Mouse (Mus musculus) erythroblast, embryonic 14.5 days (primary cell): ENCODE results near the gene Pnma1. TPM values are rescaled to one million over a fixed set of nuclear protein-coding genes. Genes with fewer than 3 reads are reported as not detected.
A peak's percentile ranks its signal among the peaks of the same experiment; 100 is the strongest.

Source experiments
- H3K27me3 ChIP-seq: 2 replicates; pipeline ENCODE4 v1.6.1; 2012; ENCODE audit warnings: inconsistent platforms; ENCODE audit not compliant: control insufficient read depth
- H3K36me3 ChIP-seq: 2 replicates; pipeline ENCODE4 v1.6.1; 2012; ENCODE audit warnings: mild to moderate bottlenecking, inconsistent platforms; ENCODE audit not compliant: control insufficient read depth
- H3K4me1 ChIP-seq: 2 replicates; pipeline ENCODE4 v1.6.1; 2012; ENCODE audit warnings: inconsistent platforms; ENCODE audit not compliant: control insufficient read depth
- H3K4me3 ChIP-seq: replicated peaks from 2 replicates; pipeline ENCODE3; 2012; ENCODE audit warnings: moderate library complexity, mild to moderate bottlenecking, inconsistent platforms
- H3K9me3 ChIP-seq: 2 replicates; pipeline ENCODE4 v1.6.1; 2012; ENCODE audit warnings: low read length, inconsistent platforms, mixed read lengths; ENCODE audit not compliant: control insufficient read depth
- GATA1 ChIP-seq: IDR thresholded peaks from 2 replicates; pipeline ENCODE4 v1.6.1; 2012; ENCODE audit warnings: low read length, inconsistent platforms, mixed read lengths
- TAL1 ChIP-seq: IDR thresholded peaks from 3 replicates; pipeline ENCODE4 v1.6.1; 2012; ENCODE audit warnings: low read length, inconsistent platforms, mixed read lengths
- polyA plus RNA-seq: library from polyadenylated mRNA; stranded (reverse); fragments of >175 nt; gene quantifications from 2 replicates; pipeline ENCODE4 v1.2.3, GENCODE M21; 2012

Pnma1 gene
- polyA plus RNA-seq, 1 experiment, result 0.03 TPM

DNA sequence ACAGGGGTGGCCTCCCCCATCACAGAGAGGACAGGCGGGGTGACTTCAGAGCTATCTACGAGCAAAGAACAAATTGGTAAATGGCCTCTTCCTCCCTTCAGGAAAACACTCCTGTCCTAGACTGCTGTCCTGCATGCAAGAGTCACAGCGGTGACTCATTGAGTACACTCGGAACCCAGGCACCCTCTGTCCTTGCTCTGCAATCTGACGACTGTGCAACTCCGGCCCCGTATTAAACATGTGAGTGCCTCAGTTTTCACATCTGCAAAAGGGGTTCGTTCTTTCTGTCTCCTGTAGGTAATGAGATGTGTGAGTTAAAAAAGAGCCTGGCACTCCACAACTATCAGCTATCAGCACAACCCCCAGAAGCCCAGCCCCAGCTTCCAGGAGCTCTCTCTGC, 12.2 kb upstream of the Pnma1 start:
- Histone ChIP-seq H3K4me3 (no peak overlapping the region), H3K36me3 (peaks cover 99% of the 10 kb centered on the region), H3K4me1 (peaks cover 48% of the 10 kb centered on the region), H3K27me3 (no peaks in the 10 kb centered on the region), H3K9me3 (no peaks in the 10 kb centered on the region)
- no peak for TF ChIP-seq TAL1
- no peak for TF ChIP-seq GATA1

DNA sequence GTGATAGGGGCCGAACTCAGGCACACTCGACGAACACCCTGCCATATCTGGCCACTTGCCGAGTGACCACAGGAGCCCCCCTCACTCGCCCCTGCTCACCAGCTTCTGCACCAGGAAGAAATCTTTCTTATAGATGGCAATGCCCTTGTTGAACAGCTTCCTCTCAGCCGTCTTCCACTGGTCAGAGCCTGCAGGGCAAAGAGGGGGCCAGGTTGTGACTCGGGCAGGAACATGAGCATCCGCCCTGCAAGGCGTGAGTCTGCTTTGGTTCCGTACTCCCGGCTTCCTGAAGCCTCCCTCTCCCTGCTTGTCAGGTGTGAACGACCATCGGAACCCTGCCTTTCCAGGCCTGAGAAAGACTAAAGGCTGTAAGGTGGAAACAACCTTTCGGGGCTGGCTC, 9.9 kb upstream of the Pnma1 start:
- Histone ChIP-seq H3K36me3 (peaks cover 99% of the 10 kb centered on the region), H3K4me3 (no peak overlapping the region), H3K9me3 (no peaks in the 10 kb centered on the region), H3K4me1 (peaks cover 49% of the 10 kb centered on the region), H3K27me3 (no peaks in the 10 kb centered on the region)
- TF ChIP-seq TAL1 (no peak), GATA1 (no peak)

DNA sequence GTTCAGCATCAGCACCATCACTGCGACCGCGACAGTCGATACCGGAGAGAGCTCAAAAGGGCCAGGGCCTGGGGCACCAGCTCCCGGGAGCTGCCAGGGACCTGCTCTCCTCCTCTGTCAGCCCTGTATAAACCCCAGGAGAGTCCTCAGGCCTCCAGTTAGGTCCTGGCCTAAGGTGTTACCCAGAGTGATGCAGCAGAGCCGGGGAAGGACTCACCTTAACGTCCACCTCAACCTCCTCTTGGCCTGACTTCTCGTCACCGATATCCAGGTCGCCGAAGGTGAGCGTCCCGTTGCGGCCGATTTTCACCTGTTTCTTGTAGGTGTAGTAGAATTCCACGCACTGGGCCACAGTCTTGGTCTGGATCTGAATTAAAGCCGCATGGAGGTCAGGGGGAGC, 7.9 kb upstream of the Pnma1 start:
- Histone ChIP-seq H3K27me3 (no peaks in the 10 kb centered on the region), H3K9me3 (no peaks in the 10 kb centered on the region), H3K4me1 (peaks cover 52% of the 10 kb centered on the region), H3K4me3 (no peak overlapping the region), H3K36me3 (peaks cover 100% of the 10 kb centered on the region)
- no peak for TF ChIP-seq TAL1
- no peak for TF ChIP-seq GATA1

DNA sequence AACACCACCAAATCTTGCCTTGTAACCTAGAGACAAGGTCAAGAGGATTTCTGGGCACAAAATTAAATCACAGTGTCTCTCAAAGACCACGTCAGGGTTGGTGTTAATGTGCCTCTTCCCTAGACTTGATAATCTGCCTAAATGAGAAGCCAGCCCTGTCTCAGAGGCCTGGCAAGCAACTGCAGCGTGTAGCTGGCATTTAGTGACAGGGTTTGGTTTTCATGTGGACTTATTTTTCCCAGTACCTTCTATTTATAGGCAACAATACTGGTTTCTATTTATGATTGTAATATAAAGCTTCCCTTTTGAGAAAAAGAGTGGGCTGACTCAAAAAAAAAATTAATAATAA, 7.2 kb upstream of the Pnma1 start:
- H3K9me3 ChIP-seq, result no peaks in the 10 kb centered on the region
- H3K4me3 ChIP-seq, result no peak overlapping the region
- peaks cover 98% of the 10 kb centered on the region for H3K36me3 ChIP-seq
- TF ChIP-seq TAL1 (no peak), GATA1 (no peak)
- H3K27me3 ChIP-seq, result no peaks in the 10 kb centered on the region
- H3K4me1 ChIP-seq, result peaks cover 52% of the 10 kb centered on the region

DNA sequence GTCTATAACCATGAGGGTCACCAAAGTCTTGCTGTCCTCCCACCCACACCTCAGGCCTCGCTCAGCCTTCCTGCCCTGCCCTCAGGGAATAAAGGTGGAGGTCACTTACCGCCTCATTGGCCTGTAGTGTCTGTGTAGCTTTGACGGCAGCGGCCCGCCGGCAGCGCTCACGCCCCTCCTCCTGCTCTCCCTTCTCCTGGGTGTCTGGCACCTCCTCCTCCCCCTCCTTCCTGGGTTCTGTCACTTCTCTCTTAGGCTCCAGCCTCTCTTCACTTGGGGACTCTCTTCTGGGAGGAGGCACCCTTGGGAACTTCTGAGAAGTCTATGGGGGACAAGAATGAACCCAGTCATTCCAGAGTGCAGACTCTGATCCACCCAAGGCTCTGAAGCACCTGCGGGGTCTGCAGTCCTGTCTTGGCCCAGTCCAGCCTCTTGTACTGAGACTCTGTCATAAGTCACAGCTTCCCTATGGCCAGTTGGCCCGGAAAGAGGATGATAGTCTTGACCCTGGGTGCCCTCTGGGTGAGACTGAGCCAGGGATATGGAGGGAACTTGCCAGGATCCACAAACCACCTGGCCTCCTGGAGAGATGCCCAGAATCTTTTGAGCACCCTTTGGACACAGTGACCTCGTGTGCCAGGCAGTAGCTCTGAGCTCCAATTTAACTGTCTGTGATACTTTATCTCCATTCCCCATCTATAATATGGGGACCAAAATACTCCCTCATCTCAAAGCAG, 6.7 kb upstream of the Pnma1 start:
- peaks cover 52% of the 10 kb centered on the region for H3K4me1 ChIP-seq
- H3K27me3 ChIP-seq, result no peaks in the 10 kb centered on the region
- H3K9me3 ChIP-seq, result no peaks in the 10 kb centered on the region
- H3K36me3 ChIP-seq, result peaks cover 98% of the 10 kb centered on the region
- no peak overlapping the region for H3K4me3 ChIP-seq
- TF ChIP-seq TAL1, result no peak
- peak; percentile 53; the same call in 1 of the 2 replicates for TF ChIP-seq GATA1

DNA sequence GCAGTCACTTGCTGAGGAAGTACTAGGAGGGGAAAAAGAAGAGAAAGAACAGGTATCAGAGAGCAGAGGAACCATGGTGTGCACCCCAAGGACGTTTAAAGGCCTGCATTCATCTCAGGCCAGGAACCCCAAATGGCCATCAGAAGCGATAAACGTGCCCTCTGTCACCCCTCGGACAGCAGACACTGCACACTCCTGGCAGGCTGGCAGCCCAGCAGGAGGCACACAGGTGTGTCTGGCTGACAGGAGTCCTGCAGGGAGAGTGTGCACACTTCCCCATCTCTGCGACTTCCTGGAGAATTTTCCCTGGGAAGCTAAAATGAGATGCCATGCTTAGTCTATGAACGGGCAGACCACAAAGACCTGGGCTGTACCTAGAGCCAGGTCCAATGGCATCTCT, 5.1 kb upstream of the Pnma1 start:
- H3K4me3 ChIP-seq, result peak overlapping the region; percentile 79
- peaks cover 95% of the 10 kb centered on the region for H3K36me3 ChIP-seq

DNA sequence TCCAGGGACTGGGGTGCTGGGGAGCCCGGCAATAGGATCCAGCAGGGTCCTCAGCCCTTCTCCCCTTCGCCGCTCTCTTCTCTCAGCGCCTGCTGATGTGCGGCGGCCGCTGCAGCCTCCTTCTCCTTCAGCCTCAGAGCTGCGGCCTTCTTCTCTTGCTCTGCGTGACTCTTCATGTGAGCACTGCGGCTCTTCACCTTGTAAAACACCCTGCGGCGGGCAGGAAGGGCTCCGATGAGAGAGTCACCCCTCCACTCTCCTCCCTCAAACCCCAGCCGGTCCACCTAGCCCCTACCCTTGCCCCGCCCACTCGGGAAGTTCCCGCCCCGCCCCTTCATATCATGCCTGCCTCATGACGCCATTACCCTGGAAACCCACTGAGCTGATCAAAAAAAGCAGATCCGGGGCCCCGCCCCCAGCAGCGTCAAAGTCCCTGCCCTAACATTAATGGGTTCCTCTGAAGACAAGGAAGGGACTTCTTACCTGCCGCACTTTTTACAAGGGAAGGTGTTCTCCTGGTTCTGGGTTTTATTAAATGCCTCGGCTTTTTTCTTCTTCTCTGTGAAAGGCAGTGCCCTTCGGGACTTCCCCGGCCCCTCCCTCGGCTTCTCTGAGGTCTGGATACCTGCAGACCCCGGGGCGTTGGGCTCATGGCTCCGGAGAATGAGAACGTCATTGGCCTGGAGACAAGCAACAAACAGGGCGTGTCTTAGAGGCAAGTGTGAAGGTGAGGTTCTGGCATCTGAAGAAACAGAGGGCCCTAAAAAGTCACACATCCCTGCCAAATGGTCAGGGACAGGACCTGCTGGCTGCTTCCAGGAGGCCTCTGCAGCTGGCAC, 4.3 kb upstream of the Pnma1 start:
- Histone ChIP-seq H3K36me3 (peaks cover 95% of the 10 kb centered on the region), H3K4me3 (peak overlapping the region; percentile 79), H3K4me1 (peaks cover 70% of the 10 kb centered on the region), H3K9me3 (no peaks in the 10 kb centered on the region), H3K27me3 (no peaks in the 10 kb centered on the region)
- TF ChIP-seq TAL1 (no peak), GATA1 (no peak)

More for the DNA sequence above, 5.1 kb upstream of the Pnma1 start:
- Histone ChIP-seq H3K9me3 (no peaks in the 10 kb centered on the region), H3K4me1 (peaks cover 62% of the 10 kb centered on the region), H3K27me3 (no peaks in the 10 kb centered on the region)
- TF ChIP-seq TAL1, result no peak
- TF ChIP-seq GATA1, result no peak

DNA sequence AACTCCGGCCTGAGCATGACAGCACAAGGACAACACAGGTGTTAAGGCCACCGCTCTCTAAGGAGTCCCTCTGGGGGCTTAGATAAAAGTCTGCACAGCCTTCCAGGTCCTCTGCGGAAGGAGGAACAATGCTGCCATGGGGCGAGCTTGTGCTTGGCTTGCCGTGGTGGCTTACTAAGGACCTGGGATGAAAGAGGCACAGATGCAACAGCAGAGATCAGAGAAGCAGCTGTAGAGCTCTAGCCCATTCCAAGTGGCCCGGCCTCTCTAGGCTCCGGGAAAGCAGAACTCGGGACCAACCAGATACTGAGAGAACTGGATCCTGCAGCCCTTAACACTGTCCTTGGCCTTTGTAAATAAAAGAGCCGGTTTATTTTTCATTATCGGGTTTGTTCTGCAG, 3.6 kb upstream of the Pnma1 start:
- Histone ChIP-seq H3K4me1 (peaks cover 77% of the 10 kb centered on the region), H3K36me3 (peaks cover 92% of the 10 kb centered on the region), H3K4me3 (peak overlapping the region; percentile 79), H3K9me3 (no peaks in the 10 kb centered on the region), H3K27me3 (no peaks in the 10 kb centered on the region)
- no peak for TF ChIP-seq TAL1
- no peak for TF ChIP-seq GATA1

DNA sequence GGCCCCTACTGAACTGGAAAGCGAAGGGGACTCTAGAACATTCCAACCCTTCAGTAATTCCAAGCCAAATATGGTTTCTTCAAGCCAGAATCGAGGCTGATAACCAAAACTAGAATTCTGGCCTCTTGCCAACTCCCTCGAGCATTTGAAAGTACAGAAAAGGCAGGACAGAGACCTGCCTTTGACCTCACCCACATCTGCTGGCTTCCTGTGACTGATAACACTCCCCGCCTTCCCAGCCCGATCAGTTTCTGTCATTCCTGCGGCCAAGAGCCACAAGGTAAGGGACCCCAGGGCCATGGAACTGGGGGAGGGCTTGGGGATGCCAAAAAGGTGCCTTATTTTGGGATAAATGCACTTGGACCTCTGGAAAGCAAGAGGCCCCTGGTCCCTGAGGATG, 2.7 kb upstream of the Pnma1 start:
- Histone ChIP-seq H3K4me1 (peaks cover 83% of the 10 kb centered on the region), H3K4me3 (peak overlapping the region; percentile 79), H3K36me3 (peaks cover 88% of the 10 kb centered on the region), H3K9me3 (no peaks in the 10 kb centered on the region), H3K27me3 (no peaks in the 10 kb centered on the region)
- peak; percentile 76 for TF ChIP-seq TAL1
- TF ChIP-seq GATA1, result peak; percentile 85
